Mouse (Mus musculus) adrenal gland, postnatal 36 days (tissue): ENCODE data around the gene Olfr1012. TPM values are rescaled to one million over a fixed set of nuclear protein-coding genes. Genes with fewer than 3 reads are reported as not detected.
A peak's percentile ranks its signal among the peaks of the same experiment; 100 is the strongest.
"Not testable (repeated sequence)": the region's sequence is repeated elsewhere in the genome, so short reads cannot be mapped to it uniquely, and the experiment has no call there.

Source experiments
- DNase-seq, 2 experiments: peaks; one replicate each; pipeline ENCODE4 v3.0.0; 2021; ENCODE audit warnings: mixed read lengths in 1 of 2
- long read RNA-seq, 2 experiments: library from polyadenylated mRNA; stranded (forward); transcript quantifications; one replicate each; pipeline ENCODE4 v2.0.0; 2021; ENCODE audit warnings: borderline sequencing depth in 2 of 2
- total RNA-seq, 2 experiments: library from RNA; stranded (reverse); gene quantifications; 2 replicates each; pipeline ENCODE4 v1.2.3; 2021

The Olfr1012 gene
- total RNA-seq: not detected
- long read RNA-seq, experiment 1: 0 reads
- long read RNA-seq, experiment 2: 0 reads

DNA sequence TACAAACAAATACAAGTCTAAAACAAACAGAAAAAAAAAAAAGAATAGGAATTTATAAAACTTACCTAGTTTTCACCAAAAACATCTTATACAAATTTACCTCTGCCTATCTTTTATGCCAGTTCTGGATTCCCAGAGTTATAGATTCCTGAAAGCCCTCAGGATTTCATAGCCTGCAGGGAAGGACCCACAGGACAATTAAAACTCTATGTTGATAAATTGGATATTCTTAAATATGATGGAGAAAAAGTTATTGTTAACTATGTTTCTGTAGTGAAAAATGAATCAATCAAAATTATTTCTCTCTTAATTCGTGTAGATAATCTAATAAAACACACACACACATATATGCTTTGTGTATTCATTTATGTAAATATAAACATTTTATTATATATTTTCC, at the start of gene Olfr1012:
Gene Olfr1012, minus strand, starts transcription at position 101 of the 400 bp plus-strand sequence.
- DNase-seq: no peak

GRCm38 (mm10) chr2:85804501-85804900, 41.9 kb upstream of the Olfr1012 start:
- no peak for DNase-seq

GRCm38 (mm10) chr2:85802444-85802843, 39.9 kb upstream of the Olfr1012 start, which contains the start of gene Olfr1016:
Olfr1016 (minus strand) TSS chr2:85802544.
- DNase-seq: no peak

- no peak for DNase-seq
Observed at GRCm38 (mm10) chr2:85792331-85792730, 29.8 kb upstream of the Olfr1012 start.

DNA sequence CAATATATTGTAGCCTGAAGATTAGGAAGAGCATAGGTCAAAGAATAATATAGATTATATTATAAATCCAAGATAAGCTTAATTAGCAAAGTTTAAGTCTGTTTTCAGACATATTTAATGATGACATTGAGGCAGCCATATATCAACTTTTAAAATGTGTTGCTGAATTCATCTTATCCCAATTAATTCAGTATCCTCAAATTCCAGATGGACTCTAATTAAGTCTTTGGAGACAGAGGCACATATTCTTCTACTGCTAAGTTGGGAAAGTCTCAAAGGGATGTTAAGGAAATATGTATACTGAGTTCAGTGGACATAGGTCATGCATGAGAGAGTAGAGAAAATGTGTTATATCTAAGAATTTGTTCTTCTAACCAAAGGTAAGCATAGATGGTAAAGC, 19.2 kb upstream of the Olfr1012 start, which contains the start of gene Olfr1015:
Gene Olfr1015, plus strand, starts transcription at position 301 of the 400 bp plus-strand sequence.
- no peak for DNase-seq

GRCm38 (mm10) chr2:85772413-85772812, 9.8 kb upstream of the Olfr1012 start, which contains the start of gene Olfr1014:
Olfr1014 (plus strand) TSS chr2:85772713.
- no peak for DNase-seq

DNA sequence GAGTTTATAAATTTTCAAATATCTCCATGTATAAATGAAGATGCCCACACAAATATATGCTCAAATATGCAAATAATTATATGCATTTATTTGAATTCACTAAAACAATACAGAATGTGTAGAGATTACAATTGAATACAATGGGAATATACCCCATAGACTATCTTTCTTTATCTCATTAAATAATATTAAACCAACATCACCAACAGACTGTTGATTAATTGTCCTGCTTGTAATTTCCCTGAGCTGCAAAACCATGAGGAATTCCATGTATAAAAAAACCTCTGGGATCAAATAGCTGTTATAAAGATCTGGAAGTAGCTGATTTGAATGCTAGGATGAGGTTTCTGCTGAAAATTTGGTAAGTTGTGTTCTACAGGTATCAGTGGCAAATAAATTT, 4.2 kb upstream of the Olfr1012 start, which contains the start of gene Olfr1013:
Gene Olfr1013, plus strand, starts transcription at position 301 of the 400 bp plus-strand sequence.
- DNase-seq: no peak

- no peak for DNase-seq
Observed at GRCm38 (mm10) chr2:85753822-85754221, 8.7 kb downstream of the Olfr1012 start.

- peak in 1 of 2 experiments; percentile 15 for DNase-seq
Observed at GRCm38 (mm10) chr2:85725793-85726192, 36.8 kb downstream of the Olfr1012 start.

- DNase-seq: no peak
Observed at GRCm38 (mm10) chr2:85715119-85715518, 47.4 kb downstream of the Olfr1012 start, which contains the start of gene Olfr1009. Olfr1009 (plus strand) TSS chr2:85715419.

- no peak for DNase-seq
Observed at GRCm38 (mm10) chr2:85711159-85711558, 51.4 kb downstream of the Olfr1012 start.

- not testable (repeated sequence) for DNase-seq
Observed at GRCm38 (mm10) chr2:85710680-85711079, 51.9 kb downstream of the Olfr1012 start.

Other genes starting within 250 kb of the Olfr1012 start
- under 1 TPM; 0.26 to 0.33 TPM for gene 4833423E24Rik, start 243.7 kb downstream of the Olfr1012 start, total RNA-seq
- not detected for gene Olfr996, start 183.6 kb downstream of the Olfr1012 start, total RNA-seq
- not detected for gene Olfr998, start 173.8 kb downstream of the Olfr1012 start, total RNA-seq
- not detected for gene Olfr1000, start 150.9 kb downstream of the Olfr1012 start, total RNA-seq
- gene Olfr1002, start 112.1 kb downstream of the Olfr1012 start, total RNA-seq: not detected
- not detected for gene Olfr154, start 98.3 kb downstream of the Olfr1012 start, total RNA-seq
- gene Olfr1006, start 84.0 kb downstream of the Olfr1012 start, total RNA-seq: not detected
- not detected for gene Olfr1008, start 73.3 kb downstream of the Olfr1012 start, total RNA-seq
- gene Olfr1009, start 47.3 kb downstream of the Olfr1012 start, total RNA-seq: not detected
- gene Olfr1013, start 4.3 kb upstream of the Olfr1012 start, total RNA-seq: under 1 TPM in 1 of 2 experiments, not detected in 1; 0.07 TPM
- gene Olfr1014, start 9.9 kb upstream of the Olfr1012 start, total RNA-seq: not detected
- gene Olfr1015, start 19.3 kb upstream of the Olfr1012 start, total RNA-seq: not detected
- gene Olfr1016, start 39.8 kb upstream of the Olfr1012 start, total RNA-seq: not detected
- gene Olfr1018, start 55.7 kb upstream of the Olfr1012 start, total RNA-seq: not detected
- gene Olfr1019, start 82.7 kb upstream of the Olfr1012 start, total RNA-seq: not detected
- gene Olfr1020, start 84.3 kb upstream of the Olfr1012 start, total RNA-seq: not detected
- gene Olfr1022, start 105.8 kb upstream of the Olfr1012 start, total RNA-seq: not detected
- gene Olfr1023, start 122.9 kb upstream of the Olfr1012 start, total RNA-seq: not detected
- not detected for gene Olfr1024, start 142.3 kb upstream of the Olfr1012 start, total RNA-seq
- gene Olfr1025-ps1, start 152.4 kb upstream of the Olfr1012 start, total RNA-seq: not detected
- gene Olfr1026, start 158.8 kb upstream of the Olfr1012 start, total RNA-seq: not detected
- not detected for gene Olfr1028, start 187.7 kb upstream of the Olfr1012 start, total RNA-seq
- gene Olfr1029, start 211.1 kb upstream of the Olfr1012 start, total RNA-seq: not detected
- gene Olfr1030, start 216.5 kb upstream of the Olfr1012 start, total RNA-seq: not detected
- gene Olfr1031, start 227.5 kb upstream of the Olfr1012 start, total RNA-seq: not detected
- gene Olfr1032, start 242.8 kb upstream of the Olfr1012 start, total RNA-seq: not detected